Mouse (Mus musculus) adrenal gland, postnatal 10 days (tissue): ENCODE data around the gene Iqch. TPM values are rescaled to one million over a fixed set of nuclear protein-coding genes. Genes with fewer than 3 reads are reported as not detected.
A peak's percentile ranks its signal among the peaks of the same experiment; 100 is the strongest.

Experiments
- DNase-seq: peaks from one replicate; pipeline ENCODE4 v3.0.0; 2021; ENCODE audit warnings: mixed read lengths
- long read RNA-seq, 2 experiments: library from polyadenylated mRNA; stranded (forward); transcript quantifications; one replicate each; pipeline ENCODE4 v2.0.0; 2021
- total RNA-seq, 2 experiments: library from RNA; stranded (reverse); gene quantifications; 2 replicates each; pipeline ENCODE4 v1.2.3; 2021

Gene Iqch
- total RNA-seq = under 1 TPM; 0.18 TPM
- long read RNA-seq, experiment 1, partial matches to known transcripts = 0 of 1 reads
- long read RNA-seq, experiment 1, other reads (novel, unspliced or antisense) = 1 of 1 reads
- long read RNA-seq, experiment 2 = 0 reads

DNA sequence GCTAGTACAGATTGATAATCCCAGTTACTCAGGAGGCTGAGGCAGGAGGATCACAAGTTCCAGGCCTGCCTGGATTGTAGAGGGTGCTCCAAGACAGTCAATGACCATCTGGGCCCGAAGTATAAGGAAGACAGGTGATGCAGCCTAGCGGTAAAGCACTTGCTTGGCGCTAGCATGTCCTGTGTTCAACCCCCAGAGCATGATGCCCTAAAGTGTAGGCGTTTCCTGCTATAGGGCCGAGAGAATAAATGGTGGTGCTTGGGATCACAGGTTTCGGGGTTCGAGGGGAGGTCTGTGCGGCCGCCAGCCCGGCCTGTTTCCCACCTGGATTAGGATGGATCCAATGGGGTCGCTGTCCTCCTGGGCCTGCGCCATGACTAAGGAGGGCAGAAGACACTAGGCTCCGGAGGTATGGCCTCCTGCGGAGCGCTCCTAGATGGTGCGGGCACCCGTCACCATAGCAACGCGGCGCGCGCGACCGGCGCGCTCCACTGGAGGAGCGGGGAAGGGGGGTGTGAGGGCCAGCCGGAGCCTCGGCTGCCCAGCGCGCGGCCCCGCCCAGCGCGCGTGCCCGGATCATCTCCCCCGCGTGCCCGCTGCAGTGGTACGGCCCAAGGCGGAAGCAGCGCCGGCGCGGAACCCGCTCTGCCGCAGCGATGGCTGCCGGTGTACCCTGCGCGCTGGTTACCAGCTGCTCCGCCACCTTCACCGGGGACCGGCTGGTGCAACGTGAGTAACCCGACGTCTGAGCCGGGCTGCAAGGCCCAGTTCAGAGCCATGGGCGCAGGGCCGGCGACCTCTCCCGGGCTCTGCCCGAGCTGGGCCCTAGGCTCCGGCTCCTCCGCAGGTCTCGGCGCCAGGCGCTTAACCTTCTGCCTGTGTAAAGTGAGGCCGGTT is at the start of gene Iqch, which contains the start of gene Aagab:
Gene Iqch, minus strand, starts transcription at position 451 of the 897 bp plus-strand sequence.
Gene Aagab, plus strand, starts transcription at position 618 of the 897 bp plus-strand sequence.
- DNase-seq = peak; percentile 98

DNA sequence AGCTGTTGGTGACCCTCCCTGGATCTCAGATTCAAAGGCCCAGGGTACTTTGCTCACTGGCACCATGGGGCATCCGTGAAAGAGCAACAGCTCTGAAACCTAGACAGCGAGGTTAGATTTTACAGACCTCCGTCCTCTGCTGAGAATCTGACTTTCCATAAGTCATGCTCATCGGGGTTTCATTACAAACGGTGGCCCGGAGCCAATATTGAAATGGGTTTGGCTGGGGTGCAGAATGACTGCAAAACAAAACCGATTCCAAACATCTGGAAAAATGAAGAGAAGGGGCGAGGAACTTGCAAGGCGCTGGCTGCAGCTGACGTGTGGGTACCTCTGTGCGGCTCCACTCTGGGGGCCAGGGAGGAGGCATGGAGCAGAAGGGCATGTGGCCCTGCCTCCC is 49.3 kb upstream of the Iqch start:
- DNase-seq = peak; percentile 53

DNA sequence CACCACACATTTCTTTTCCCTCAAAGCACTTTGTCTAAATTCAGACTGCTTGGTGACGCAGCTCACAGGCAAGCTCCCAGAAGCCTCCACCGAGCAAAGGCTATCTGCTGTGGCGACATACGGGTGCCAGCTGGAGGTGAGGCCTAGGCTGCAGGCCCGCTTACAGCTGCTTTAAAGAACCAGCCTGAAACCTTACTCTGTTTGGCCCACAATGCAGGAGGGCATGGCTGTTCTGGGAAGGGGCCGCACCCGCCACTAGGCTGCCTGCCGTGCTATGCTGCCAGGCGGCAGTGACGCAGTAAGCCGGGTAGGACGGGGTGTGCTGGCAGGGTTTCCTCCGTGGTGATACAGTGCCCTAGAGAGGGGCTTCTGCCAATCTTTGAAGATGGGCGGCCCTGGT is 48.6 kb upstream of the Iqch start:
- DNase-seq = peak; percentile 42

DNA sequence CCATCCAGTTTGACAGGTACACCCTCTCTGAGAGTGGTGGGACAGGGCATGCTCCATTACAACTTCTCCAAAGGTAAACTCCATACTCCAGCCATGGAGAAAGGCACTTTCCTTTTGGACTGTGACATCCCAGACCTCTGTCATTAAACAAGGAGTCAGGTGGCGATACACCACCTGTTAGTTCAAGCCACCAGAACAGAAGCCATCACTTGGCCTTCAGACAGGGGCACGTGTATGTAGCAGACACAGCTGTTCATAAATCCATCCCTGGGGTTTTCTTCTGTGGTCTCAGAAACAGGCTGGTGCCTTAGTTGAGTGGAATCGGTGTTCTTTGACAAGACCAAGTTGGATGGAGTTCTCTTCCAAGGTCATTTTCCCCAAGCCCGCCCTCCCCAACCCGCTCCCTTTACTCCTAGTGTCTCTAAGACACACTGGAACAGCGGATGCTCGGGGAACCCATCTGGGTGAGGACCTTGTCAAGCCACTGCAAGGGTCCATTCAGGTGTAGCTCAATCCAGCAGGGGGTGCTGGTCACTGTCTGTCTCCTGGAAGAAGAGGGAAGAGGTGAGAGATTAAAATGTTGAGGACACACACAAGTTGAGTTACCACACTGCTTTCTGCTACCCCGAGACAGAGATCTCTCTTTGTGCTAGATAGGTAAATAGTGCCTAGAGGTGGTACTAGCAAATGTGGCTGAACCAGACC is 47.7 kb upstream of the Iqch start:
- DNase-seq = peak; percentile 61

DNA sequence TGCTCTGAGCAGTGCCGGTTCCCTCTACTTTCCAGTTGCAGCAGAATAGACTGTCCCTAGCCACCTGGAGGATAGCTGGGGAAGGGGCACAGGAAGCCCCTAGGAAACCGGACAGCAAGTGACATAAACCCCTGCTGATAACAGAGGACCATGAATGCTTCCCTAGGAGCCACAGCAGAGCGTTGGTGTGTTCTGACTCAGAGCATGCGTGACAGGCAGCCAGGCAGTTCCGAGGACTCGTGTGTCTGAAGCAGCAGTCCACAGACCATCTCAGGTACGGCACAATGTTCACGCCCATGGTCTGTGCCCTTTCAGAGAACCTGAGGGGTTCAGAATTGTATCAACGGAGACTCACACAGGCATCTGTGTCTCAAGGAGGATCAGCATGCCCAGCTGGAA is 46.2 kb upstream of the Iqch start:
- no peak for DNase-seq

DNA sequence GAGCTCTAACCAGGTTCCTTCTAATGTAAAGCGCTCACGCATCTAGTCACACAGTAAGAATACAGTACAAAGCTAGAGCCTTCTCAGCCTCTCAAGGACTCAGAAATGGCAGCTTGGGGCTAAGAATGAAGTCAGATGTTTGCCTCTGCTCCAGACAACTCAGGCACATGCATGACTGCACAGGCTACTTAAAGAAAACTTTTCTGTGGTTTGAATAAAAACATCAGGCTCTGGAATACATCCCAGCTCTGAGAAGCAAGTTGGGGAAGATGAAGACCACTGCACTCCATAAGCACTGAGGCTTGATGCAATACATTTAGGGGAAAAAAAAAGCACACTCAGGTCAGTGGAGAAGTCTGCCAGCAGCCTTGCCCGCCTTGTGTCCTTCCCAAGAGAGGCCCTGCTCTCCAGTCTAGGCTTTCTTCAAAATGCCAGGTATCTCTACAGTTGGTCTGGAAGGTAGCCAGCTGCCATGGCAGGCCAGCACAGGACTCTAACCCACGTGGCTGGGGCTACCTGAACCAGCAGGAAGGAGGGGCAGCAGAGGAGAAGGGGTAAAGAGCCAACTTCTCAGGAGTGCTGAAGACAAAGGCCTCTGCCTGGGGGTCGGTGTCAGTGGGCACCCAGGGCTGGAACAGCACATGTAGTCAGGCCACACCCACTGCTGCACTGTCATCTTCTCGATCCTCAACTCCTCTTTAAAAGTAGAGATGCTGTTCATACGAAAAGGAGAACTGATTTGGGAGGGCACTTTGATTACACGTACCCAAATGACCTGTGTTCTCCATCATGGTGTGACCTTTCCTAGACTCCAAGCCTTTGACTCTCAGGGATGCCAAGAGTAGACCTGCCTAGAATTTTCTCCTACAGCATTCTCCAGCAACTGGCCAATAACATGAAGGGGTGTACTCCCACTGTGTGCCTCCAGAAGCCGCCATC is 45.6 kb upstream of the Iqch start:
- no peak for DNase-seq

DNA sequence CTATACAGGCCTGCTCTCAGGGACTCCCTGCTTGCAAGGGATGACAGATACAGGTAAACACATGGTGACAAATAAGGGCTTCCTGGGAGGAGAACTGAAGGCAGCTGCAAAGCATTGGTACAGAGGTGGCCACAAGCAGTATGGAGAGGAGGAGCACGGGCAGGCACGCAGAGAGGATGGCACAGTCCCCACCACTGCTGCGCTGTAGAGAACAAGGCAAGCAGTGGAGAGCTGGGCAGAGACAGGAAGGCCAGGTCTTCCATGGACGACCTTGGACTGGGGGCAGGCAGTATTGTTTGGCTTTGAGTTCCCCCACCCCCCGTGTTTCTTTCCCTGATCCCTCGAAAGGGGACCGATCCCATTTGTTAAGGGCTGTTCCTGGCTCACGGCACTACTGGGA is 42.8 kb upstream of the Iqch start:
- DNase-seq = no peak

DNA sequence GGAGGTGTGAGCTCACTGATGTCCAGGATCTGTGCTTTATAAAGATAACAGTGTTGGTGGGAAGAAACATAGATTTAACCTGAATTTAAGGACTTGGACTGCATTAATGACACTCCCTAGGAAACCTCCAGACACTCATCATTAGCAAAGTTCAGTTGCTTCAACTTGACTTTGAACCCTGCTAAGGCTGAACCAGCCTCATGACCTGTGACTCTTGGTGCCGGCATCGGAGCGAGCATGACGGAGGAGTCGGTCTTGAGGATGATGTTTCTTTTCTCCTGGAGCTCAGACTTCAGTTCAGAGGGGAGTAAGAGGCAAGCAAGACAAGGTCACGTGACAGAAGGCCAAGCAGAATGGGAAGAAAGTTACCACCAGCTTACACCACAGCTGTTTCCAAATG is 41.7 kb upstream of the Iqch start:
- no peak for DNase-seq

DNA sequence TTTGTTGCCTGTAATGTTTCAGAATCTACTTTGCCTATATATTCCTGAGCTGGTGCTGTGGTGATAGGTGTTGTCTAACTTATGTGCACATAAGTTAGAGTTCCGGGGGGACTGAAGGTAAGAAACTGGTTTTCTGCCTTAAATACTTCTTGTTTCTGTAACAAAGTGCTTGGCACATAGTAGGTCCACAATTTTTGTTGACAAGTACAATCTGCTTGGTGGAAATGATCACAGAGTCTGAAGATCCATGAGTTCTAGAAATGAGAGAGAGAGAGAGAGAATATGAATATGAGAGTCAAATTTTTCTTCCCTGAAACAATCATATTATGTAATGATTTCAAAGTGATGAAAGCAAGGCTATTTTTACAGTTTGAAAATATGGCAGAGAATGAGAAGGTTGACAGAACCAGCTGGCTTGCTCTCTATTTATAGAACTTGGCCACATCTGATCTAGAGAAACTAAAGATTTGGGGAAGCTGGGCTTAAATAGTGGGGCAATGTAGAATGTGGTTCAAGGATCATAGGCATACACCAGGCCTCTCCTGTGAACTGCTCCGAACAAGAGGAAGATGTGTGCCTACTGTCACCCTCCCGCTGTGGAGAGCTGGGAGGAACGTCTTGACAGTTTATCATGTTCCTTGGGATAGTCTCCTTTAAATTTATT is 39.8 kb upstream of the Iqch start:
- DNase-seq = no peak

DNA sequence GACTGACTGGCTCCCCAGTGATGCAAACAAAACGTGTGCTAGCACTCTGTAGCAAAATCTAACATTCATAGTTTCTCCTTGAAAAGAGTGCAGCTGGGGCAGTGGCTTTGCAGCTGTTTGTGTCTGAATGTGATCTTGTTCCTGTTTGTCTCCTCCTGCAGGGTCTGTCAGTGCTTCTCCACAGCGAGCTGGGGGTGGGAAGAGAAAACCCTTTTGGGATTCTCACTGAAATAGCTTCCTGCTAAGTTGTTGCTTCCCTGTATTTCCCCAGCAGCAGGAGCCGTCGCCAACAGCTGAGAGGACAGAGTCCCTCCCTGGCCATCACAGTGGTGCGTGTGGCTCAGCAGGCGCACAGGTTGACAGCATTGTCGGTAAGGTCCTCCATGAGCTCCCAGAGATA is 33.8 kb upstream of the Iqch start:
- no peak for DNase-seq

DNA sequence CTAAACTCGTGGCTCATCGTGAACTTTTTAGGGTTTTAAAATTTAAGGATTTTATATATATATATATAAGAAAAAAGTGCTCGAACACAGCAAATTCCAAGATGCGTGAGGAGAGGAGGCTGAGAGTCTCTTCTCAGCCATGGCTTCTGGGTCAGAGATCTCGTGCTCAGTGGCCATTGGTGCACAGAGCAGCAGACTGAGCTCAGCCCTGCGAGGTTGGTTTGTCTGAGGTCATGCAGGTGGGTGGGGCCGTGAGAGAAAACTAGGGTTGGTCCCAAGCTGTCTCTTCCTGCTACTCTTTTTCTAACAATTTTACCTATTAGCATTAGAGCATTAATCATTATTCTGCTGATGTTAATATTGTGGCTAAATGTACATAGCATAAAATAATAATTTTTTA is 31.0 kb upstream of the Iqch start:
- DNase-seq = no peak

DNA sequence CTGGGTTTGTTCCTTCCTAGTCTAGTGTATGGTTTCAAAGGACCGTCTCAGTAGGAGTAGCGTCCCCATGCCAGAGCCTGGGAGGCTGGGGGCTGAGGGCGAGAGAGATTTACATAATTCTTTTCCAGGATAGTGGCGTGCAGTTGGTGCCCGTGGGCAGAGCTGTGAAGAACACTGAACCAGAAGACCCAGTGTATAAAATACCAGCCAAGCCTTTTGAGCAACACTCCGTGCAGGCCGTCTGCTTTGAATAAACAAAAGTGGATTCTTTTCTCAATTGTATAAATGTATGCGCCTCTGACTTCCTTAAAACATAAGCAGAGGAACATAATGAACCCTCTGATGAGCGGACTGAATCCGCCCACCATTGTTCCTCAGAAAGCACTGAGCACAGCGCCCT is 30.6 kb upstream of the Iqch start:
- no peak for DNase-seq

DNA sequence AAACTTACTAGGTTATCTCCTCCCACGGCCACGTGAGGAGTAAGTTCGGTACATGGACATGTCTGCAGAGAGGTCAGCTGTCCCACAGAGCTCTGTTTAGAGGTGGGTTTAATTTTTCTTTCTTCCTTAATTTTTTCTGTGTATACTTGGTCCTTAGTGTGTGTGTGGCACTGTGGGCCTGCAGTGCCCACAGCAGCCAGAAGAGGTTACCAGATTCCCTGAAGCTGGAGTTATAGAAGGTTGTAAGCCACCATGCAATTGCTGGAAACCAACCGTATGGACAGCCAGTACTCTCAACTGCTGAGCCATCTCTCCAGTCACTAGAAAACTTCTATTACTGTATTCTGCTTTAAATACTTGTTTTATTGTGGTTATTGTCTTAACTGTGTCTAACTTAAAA is 29.8 kb upstream of the Iqch start:
- DNase-seq = no peak

DNA sequence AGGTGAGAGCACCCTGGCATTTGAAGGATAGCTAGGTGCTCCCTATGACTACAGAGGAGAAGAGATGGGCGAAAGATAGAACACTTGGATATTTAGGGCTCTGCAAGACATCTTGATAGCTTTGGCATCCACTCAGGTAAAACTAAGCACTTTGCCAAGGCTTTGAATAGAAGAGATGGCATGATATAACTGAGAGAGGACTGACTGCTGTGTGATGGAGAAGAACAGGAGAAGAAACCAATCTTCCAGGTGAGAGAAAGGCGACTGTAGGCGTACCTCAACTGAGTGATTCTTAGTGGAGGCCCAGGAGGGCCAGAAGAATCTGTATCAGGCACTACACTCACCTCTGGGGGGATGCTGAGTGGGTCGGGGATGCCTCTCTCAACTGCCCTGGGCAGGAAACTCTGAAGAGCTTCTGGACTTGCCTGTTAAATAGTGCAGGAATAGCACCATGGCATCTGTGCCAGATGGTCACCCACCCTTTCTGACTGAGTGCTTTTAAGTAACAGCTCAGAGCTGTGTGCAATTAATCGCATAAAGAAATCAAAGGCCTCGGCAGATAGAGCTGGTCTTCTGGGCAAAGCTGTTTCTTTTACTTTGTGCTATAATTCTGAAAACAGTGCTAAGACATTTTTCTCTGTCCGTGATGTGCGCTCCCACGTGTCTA is 22.9 kb upstream of the Iqch start:
- DNase-seq = no peak

DNA sequence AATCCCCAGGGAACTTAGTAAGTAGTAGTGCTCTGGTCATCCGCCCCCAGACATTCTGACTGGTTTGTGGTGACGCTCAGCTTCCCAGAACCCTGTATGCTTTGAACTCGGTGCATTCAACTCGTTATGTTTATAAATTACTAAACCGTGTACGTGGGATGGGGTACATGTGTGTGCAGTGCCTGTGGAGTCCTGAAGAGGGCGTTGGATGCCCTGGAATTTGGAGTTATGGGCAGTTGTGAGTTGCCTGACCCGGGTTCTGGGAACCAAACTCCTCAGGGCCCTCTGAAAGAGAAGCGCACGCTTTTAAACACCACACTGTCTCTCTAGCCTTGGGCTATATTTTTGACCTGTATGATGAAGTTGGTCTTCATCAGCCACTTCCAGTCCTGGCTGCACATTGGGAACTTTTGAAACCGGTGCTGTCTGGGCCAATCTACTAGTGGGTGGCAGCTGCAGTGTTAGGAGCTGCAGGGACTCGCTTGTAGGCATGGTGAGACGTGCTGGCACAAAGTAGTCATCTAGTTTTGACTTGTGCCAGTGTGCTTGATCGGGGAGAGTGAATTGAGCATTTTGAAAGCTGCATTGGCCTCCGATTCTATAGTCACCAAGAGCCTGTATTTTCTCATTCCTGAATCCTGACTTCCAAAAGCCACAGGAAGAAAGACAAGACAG is 21.7 kb upstream of the Iqch start:
- DNase-seq = no peak

DNA sequence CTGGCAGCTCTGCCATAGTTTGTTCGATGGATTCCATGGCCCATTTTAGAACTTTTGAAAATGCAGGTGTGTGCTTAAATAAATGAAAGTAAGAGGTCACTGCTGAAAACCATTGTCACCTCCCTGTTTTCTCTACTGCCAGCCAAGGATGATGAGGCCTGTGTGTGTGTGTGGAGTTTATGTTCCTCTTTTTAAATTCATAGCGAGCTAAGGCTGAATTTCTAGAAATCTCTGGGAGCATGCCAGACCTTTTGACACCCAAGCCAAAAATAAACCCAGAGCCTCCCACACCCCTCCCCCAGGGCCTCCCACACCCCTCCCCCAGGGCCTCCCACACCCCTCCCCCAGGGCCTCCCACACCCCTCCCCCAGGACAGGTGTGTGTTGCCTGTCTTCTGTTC is 15.7 kb upstream of the Iqch start:
- DNase-seq = no peak

DNA sequence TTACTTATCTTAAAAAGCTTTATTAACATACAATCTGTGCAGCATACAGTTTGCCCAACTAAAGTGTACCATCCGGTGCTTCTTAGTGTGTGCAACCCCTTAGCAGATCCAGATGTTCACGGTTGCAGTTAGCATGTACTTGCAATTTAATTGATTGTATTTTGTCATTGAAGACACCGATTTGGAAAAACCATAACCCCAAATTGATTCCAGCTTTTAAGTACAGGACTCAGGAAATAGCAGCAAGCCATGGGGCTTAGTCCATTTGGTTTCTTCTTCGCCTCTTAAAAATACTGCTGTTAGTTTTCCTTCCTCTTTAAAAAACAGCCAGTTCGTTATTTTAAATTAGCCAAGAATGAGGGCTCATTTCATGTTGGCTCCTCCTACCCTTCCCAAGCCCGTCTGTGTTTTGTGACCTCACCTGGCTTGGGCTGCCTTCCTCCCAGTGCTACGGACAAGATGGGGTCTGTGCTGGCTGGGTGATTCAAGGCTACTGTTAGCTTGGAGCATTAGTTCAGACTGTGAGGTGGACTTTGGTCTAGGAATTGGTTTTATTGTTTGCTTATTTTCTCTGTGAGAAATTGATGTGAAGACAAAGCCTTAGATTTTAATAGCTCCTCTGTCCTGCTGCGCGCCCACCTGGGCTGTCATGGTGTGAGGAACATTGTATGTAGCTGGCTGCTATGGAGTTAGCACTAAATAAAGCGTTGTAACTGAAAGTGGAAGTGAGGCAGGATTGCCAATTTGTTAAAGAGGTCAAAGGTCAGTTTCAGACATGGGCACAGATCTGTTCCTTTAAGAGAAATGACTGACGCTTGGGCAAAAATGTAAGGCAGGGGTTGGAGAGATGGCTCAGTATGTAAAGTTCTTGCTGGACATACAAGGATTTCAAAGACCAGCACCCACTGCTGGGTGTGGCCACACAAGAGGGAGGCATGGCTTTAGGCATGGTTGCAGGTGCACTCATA is 12.0 kb upstream of the Iqch start:
- DNase-seq = no peak

DNA sequence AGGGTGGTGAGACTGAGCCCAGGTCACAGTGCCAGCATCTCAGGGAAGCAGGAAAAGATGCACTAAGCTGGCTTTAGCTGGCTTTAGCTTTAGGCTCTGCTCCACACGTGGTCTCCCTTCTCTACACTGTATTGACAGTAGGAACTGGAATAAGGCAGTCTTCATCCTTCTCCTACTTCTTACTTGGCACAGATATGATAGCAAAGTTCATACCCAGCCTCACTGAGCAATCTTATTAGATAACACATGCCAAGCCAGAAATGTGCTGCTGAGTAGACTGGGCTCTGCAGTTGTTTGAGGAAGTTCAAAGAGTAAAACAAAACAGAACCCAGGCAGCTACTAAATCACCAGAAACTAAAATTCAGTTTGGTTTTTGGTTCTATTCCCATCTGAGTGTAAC is 11.3 kb upstream of the Iqch start:
- no peak for DNase-seq
